Mouse (Mus musculus): Measurements from ENCODE around the gene Ttc39b. TPM values are rescaled to one million over a fixed set of nuclear protein-coding genes. Genes with fewer than 3 reads are reported as not detected.
A peak's percentile ranks its signal among the peaks of the same experiment; 100 is the strongest.

Gene Ttc39b
- total and polyA plus RNA-seq, 3 experiments = 11.3 to 109 (median 21.1) TPM

- Histone ChIP-seq H3K27me3 (ENCODE audit: control insufficient read depth in 1 of 2, insufficient read depth in 2 of 2, low read length in 2 of 2) (no peaks in the 10 kb centered on the region), H3K4me3 (ENCODE audit: control insufficient read depth in 1 of 2, insufficient read depth in 1 of 2, low read depth in 2 of 2, low read length in 2 of 2) (no peak overlapping the region), H3K4me1 (ENCODE audit: control insufficient read depth in 1 of 2, insufficient read depth in 2 of 2, low read length in 2 of 2) (no peaks in the 10 kb centered on the region), H3K79me2 (ENCODE audit: control insufficient read depth, insufficient read depth, low read length, poor library complexity) (no peaks in the 10 kb centered on the region), H3K9ac (ENCODE audit: control insufficient read depth, low read depth, low read length, poor library complexity, severe bottlenecking) (no peak overlapping the region), H3K27ac (ENCODE audit: control insufficient read depth, low read depth, low read length) (no peak overlapping the region), H3K9me3 (replicated peaks; ENCODE audit: insufficient read depth, low read length) (no peaks in the 10 kb centered on the region), H3K36me3 (ENCODE audit: control insufficient read depth in 1 of 2, insufficient read depth in 2 of 2, low read length in 2 of 2) (no peaks in the 10 kb centered on the region)
- TF ChIP-seq CTCF (IDR thresholded peaks at IDR 0.05 in 2 of 3, conservative IDR thresholded peaks at IDR 0.05 in 1 of 3; ENCODE audit: control insufficient read depth in 1 of 3, insufficient read depth in 1 of 3, low read depth in 2 of 3, low read length in 3 of 3, poor library complexity in 1 of 3, severe bottlenecking in 1 of 3) (no peak), UBTF (IDR thresholded peaks at IDR 0.05; ENCODE audit: borderline replicate concordance, insufficient read depth, low read depth, low read length) (no peak), MXI1 (IDR thresholded peaks at IDR 0.05; ENCODE audit: low read depth, low read length) (no peak), GATA1 (IDR thresholded peaks at IDR 0.05; ENCODE audit: low read depth, low read length) (no peak), ZKSCAN1 (IDR thresholded peaks at IDR 0.05; ENCODE audit: low read depth, low read length) (no peak), ETS1 (IDR thresholded peaks at IDR 0.05; ENCODE audit: low read depth, low read length) (no peak), JUND (IDR thresholded peaks at IDR 0.05; ENCODE audit: low read depth, low read length) (no peak), TAL1 (IDR thresholded peaks at IDR 0.05; ENCODE audit: low read length) (no peak), RCOR1 (IDR thresholded peaks at IDR 0.05; ENCODE audit: low read depth, low read length) (no peak)
- no peak for DNase-seq (ENCODE audit: low read depth, low spot score)
Measured at GRCm38 (mm10) chr4:83186448-83186847, 137.6 kb downstream of the Ttc39b start.

GRCm38 (mm10) chr4:83183288-83183930 is 140.6 kb downstream of the Ttc39b start:
- Histone ChIP-seq H3K4me1 (ENCODE audit: control insufficient read depth in 1 of 2, insufficient read depth in 2 of 2, low read length in 2 of 2) (no peaks in the 10 kb centered on the region), H3K27ac (ENCODE audit: control insufficient read depth, low read depth, low read length) (no peak overlapping the region), H3K36me3 (ENCODE audit: control insufficient read depth in 1 of 2, insufficient read depth in 2 of 2, low read length in 2 of 2) (no peaks in the 10 kb centered on the region), H3K79me2 (ENCODE audit: control insufficient read depth, insufficient read depth, low read length, poor library complexity) (no peaks in the 10 kb centered on the region), H3K27me3 (ENCODE audit: control insufficient read depth in 1 of 2, insufficient read depth in 2 of 2, low read length in 2 of 2) (no peaks in the 10 kb centered on the region; a peak in 1 of 4 replicates), H3K4me3 (ENCODE audit: control insufficient read depth in 1 of 2, insufficient read depth in 1 of 2, low read depth in 2 of 2, low read length in 2 of 2) (no peak overlapping the region), H3K9me3 (replicated peaks; ENCODE audit: insufficient read depth, low read length) (no peaks in the 10 kb centered on the region), H3K9ac (ENCODE audit: control insufficient read depth, low read depth, low read length, poor library complexity, severe bottlenecking) (no peak overlapping the region)
- peak; percentile 47 for DNase-seq (ENCODE audit: low read depth, low spot score)
- TF ChIP-seq CHD2 (IDR thresholded peaks at IDR 0.05; ENCODE audit: low read length) (no peak), CTCF (IDR thresholded peaks at IDR 0.05 in 2 of 3, conservative IDR thresholded peaks at IDR 0.05 in 1 of 3; ENCODE audit: control insufficient read depth in 1 of 3, insufficient read depth in 1 of 3, low read depth in 2 of 3, low read length in 3 of 3, poor library complexity in 1 of 3, severe bottlenecking in 1 of 3) (peak; percentile 51 to 70 (median 67)), RAD21 (IDR thresholded peaks at IDR 0.05; ENCODE audit: low read depth, low read length) (peak; percentile 74), SMC3 (IDR thresholded peaks at IDR 0.05; ENCODE audit: low read depth, low read length) (peak; percentile 73), ZC3H11A (IDR thresholded peaks at IDR 0.05; ENCODE audit: low read depth, low read length) (peak; percentile 60; the same call in 1 of the 2 replicates)
